Mouse (Mus musculus) thymus, postnatal 4 days (tissue): ENCODE results near the gene Themis2.
"Not testable (repeated sequence)": the region's sequence is repeated elsewhere in the genome, so short reads cannot be mapped to it uniquely, and the experiment has no call there.

ENCODE experiments used
- DNase-seq: peaks from one replicate; pipeline ENCODE4 v3.0.0; 2021

Themis2 gene

GRCm38 (mm10) chr4:132798666-132799065 is 2.5 kb upstream of the Themis2 start:
- not testable (repeated sequence) for DNase-seq

DNA sequence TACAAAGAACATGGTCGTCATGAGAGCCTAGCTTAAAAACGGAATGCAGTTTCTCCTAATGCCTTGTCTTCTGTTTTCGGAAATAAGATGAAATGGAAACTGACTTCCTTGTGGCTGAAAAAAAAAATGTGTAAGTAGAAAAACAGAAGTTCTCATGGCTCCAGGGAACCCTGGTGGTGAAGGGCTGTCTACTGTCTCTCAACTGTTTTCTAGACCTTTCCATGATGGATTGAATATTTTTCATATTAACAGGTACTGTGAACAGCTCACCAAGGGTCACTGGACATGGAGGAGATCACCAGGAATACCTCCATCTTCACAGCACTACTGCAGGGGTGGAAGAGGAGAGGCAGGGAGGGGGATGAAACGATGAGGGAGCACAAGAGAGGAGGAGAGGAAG is 1.8 kb upstream of the Themis2 start:
- DNase-seq, result no peak

DNA sequence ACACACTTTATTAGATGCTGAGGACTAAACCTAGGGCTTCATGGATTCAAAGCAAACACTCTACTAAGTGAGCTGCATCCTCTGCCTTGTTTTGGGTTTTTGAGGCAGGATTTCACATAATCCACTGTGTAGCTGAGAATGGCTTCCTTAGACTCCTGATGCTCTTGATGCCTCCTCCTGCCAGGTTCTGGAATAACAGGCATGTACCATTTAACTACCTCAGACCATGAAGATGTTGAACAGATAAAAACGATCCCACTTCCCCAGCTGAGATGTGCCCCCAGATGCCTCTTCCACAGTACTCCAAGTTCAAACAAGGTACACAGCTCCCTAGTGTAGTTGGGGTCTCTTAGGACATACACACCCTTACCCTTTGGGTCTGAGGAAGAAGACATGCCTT is 1.3 kb upstream of the Themis2 start:
- no peak for DNase-seq

DNA sequence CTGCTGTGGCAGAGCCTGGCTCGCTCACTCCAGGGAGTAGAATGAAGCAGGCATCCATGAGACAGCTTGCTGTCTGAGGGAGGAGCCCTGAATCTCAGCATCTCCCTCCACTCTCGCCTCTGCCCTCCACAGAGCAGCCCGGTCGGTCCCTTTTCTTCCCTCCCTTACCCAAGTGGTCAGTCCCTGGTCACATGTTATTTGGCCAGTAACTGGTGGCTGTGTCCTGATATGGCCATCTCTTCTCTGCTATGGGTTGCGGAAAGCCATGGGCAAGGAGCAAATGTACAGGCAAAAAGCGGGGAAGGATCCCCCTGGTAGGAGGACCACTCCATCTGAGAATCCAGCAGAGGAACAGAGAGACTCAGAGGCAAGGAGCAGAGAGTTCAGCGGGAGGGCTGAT is 1.0 kb downstream of the Themis2 start:
- DNase-seq, result no peak

DNA sequence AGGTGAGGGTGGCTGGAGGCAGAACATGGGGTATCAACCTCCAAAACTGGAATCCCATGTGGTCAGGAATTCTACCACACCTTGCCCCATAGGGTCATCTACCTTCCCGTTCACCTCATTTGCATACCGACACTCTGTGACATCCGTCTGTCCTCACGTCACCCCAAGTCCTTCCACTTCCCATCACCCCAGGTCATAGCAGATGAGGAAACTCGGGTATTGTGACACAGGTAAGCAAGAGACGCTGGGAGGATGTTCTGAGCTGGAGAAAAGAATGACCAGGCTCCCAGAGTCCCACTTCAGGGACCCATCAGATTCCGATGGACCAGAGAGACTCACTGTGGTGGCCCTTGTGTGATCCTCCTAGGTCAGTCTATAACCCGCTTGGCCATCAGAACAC is 1.4 kb downstream of the Themis2 start:
- DNase-seq, result no peak

- no peak for DNase-seq
These were observed 2.2 kb downstream of the Themis2 start for GRCm38 (mm10) chr4:132794028-132794427.

GRCm38 (mm10) chr4:132793322-132794004 is 2.7 kb downstream of the Themis2 start:
- DNase-seq, result not testable (repeated sequence)

GRCm38 (mm10) chr4:132789731-132790130 is 6.5 kb downstream of the Themis2 start:
- DNase-seq, result no peak

DNA sequence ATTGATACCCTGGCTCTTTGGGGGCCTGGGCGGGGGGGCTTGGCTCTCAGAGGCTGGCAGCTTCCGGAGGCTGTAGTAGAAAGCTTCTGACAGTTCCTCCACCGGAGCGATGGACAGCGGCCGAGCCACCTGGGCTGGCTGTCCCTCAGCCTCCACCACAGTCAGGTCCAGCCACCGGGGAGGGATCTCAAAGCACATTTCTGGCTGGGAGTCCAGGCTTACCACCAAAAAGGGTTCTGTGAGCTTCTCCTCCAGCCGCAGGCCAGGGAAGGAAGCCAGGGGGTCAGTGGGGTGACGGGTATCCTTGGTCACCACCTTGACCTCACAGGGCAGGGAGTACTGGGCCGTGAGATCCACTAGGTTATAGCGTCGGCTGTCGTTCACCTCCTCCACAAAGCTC is 11.0 kb downstream of the Themis2 start:
- no peak for DNase-seq

DNA sequence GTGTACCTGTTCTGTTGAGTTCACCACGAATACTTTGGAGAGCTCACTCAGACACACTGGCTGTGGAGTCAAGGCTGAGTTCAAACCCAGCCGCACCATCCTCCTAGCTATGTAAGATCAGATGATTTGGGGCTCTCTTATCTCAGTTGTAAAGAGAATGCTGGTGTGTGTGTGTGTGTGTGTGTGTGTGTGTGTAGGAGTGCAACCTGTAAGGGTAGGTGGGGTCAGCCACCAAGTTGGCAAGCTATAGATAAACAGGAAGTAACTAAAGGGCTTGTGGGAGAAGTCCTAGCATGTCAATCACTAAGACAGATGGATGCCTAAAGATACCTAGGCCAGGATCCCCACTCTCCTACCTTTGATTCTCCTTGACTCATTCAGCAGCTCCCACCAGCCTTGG is 12.5 kb downstream of the Themis2 start:
- no peak for DNase-seq

- DNase-seq, result no peak
These were observed 15.9 kb downstream of the Themis2 start for GRCm38 (mm10) chr4:132780288-132780687.

DNA sequence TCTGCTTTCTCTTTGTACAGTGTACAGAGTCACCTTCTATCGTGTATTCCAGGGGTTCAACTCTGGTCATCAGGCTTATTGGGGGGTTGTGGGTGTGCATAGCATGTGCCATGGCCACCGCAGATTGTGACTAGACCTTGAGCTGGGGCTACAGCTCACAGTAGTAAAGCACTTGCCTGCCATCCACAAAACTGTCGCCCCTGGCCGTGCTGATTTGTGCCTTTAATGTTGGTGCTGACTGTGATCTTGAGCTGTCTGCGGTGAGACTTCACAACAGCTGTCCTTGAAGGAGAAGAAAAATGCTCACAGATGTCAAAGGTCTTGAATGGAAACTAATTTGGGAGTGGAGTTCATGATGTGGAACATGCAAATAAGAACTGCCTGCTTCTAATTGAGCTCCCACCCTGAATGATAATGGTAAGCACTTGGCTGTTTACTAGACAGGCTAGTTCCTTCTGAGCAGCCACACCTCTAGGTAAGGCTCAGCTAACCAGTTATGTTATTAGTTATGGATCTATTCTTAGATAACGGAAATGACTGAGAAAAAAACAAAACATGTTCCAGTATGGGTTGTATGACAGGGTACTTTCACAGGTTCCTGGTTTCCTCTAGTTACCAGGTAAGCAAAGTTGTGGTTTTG is 17.5 kb downstream of the Themis2 start:
- no peak for DNase-seq

DNA sequence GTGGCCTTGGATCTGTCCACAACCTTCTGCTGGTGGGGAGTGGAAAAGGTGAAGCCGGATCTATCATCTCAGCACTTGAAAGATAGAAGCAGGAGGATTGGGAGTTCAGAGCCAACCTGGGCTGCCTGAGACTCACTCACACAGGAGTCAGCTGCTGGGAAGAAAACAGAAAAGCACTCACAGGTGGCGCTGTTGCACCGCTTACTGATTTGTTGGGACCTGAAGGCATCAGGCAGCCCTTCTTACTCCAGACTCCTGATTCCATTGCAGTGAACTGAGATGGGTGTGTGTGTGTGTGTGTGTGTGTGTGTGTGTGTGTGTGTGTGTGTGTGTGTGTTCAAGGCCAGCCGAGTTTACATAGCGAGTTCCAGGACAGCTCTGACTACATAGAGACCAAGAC is 19.4 kb downstream of the Themis2 start:
- peak; percentile 86 for DNase-seq

DNA sequence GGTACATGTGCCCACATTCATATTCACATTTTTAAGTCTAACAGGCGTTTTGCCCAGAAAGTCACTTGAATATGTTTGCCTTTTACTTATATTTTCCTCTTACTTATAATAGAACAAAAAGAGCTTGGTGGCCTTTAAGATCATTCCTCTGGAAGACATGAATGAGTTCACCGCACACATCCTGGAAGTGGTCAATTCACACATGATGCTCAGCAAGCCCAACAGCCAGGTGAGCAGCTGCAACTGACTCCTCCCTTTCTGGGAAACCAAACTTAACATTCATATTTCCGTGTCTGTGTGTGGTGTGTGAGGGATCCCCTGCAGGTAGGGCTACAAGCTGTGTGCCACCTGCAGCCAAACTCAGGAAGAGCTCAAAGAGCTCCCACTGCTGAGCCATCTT is 21.3 kb downstream of the Themis2 start:
- no peak for DNase-seq

DNA sequence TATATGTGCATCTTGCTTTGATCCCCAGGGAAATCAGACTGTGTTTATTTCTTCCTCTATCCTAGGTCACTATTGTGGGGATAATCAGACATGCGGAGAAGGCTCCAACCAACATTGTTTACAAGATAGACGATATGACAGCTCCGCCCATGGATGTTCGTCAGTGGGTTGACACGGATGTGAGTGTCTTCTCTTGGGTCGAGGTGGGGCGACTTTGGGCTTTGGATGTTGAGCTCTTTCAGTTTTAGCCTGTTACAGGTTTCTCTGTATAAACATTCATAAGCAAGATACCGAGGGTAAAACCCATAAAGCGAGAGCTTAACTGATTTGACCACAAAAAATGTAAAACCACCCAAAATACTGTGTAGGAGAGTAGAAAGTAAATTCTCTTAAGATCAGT is 24.4 kb downstream of the Themis2 start:
- no peak for DNase-seq

DNA sequence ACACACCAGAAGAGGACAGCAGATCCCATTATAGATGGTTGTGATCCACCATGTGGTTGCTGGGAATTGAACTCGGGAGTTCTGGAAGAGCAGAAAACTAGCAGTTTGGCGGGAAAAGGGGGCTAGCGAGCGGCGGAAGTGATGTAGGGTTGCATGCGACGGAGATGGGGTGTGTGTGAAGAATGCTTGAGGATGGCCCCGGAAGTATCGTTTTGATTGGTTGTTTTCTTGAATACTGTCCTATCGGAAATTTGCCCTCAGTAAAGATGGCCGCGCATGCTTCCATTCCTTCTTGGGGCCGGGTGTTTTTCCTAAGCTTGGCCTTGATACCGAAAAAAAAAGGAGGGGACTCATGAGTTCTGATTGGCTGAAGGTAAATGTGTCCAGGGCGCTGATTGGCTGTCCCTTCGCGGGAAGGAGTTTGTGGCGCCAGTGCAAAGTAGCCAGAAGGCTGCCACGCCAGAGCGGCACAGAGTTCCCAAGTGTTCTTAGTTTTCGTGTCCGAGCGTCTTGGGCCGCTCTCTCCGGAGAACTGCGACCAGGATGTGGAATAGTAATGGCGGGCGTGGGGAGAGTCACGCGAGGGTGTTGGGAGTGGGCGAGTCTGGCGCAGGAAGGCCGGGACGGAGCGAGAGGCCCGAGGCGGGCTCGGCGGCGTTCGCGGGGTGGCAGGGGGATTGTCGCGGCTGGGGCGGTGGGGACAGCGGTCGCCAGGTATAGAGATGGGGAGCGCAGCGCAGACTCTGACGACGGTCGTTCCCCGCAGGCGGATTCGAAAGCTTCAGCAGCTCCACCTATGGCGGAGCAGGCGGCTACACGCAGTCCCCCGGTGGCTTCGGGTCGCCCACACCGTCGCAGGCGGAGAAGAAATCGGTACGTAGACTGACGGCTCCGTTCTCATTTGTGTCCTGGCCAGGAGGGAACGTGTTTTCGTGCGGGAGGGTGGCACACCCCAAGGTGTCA is 28.0 kb downstream of the Themis2 start, which contains the start of gene Rpa2:
TSS of gene Rpa2 (plus strand) at position 419 of the 963 bp plus-strand sequence.
- DNase-seq, result peak; percentile 98

DNA sequence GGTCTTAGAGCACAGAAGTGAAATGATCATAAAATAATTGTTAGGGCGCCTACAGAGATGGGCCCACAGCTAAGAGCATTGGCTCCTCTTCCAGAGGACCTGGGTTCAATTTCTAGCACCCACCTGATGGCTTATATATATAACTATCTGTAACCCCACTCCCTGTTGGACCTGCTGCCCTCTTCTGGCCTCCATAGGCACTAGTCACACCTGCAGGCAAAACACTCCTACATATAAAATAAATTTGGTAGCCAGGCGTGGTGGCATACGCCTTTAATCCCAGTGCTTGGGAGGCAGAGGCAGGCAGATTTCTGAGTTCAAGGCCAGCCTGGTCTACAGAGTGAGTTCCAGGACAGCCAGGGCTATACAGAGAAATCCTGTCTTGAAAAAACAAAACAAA is 33.1 kb downstream of the Themis2 start:
- DNase-seq, result not testable (repeated sequence)

- DNase-seq, result no peak
These were observed 33.6 kb downstream of the Themis2 start for GRCm38 (mm10) chr4:132762602-132763001.

GRCm38 (mm10) chr4:132760296-132760695 is 35.9 kb downstream of the Themis2 start:
- DNase-seq, result no peak

GRCm38 (mm10) chr4:132757633-132758351 is 38.4 kb downstream of the Themis2 start:
- DNase-seq, result no peak

GRCm38 (mm10) chr4:132756974-132757373 is 39.2 kb downstream of the Themis2 start, which contains the start of gene Smpdl3b:
Gene Smpdl3b (minus strand): TSS chr4:132757252.
- peak; percentile 50 for DNase-seq

GRCm38 (mm10) chr4:132752992-132753391 is 43.2 kb downstream of the Themis2 start:
- DNase-seq, result no peak
